Mouse (Mus musculus) myocyte (in vitro differentiated cells): Measurements from ENCODE around the gene Slc29a4.

ENCODE experiments used
- POLR2A ChIP-seq: IDR thresholded peaks from one replicate; pipeline ENCODE4 v1.6.1; 2011; ENCODE audit warnings: low read depth, mild to moderate bottlenecking, control low read depth, moderate library complexity; ENCODE audit not compliant: insufficient read length
- TCF12 ChIP-seq: IDR thresholded peaks from one replicate; pipeline ENCODE4 v1.6.1; 2011; ENCODE audit warnings: mild to moderate bottlenecking, control low read depth; ENCODE audit not compliant: poor library complexity, insufficient read depth, severe bottlenecking

GRCm38 (mm10) chr5:142701651-142702510 lies 9.6 kb downstream of the Slc29a4 start:
- TF ChIP-seq POLR2A (no peak), TCF12 (no peak)
